Mouse (Mus musculus): ENCODE results near the gene Ube2cbp.
A peak's percentile ranks its signal among the peaks of the same experiment; 100 is the strongest.

DNA sequence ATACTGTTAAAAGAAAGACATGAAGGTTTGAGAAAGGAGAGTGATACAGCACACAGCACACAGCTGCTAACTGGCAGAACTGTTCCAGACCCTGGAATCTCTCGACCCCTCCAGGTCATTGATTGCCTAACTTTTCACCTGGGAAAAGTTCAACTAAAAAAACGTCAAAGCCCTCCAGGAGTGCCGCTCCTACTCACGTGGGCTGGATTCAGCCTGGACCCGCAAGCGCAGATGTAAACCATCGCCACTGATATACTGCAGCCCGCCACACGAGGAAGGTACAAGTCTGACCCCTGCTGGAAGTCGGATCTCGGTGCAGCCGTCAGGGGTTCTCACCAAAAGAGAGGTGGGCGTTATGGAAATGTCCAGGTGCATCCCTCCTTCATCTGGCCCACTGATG lies 13.1 kb downstream of the Ube2cbp start:
- TF ChIP-seq POLR2A (IDR thresholded peaks at IDR 0.05; ENCODE audit: low read depth, low read length) = no peak
- TF ChIP-seq CTCF (conservative IDR thresholded peaks at IDR 0.05 in 1 of 2, IDR thresholded peaks at IDR 0.05 in 1 of 2; ENCODE audit: low read depth in 2 of 2, low read length in 2 of 2) = peak; percentile 43 to 83
- TF ChIP-seq TBP (conservative IDR thresholded peaks at IDR 0.05; ENCODE audit: low read depth, low read length) = no peak
- TF ChIP-seq BHLHE40 (IDR thresholded peaks at IDR 0.05; ENCODE audit: low read depth, low read length) = peak; percentile 22; the same call in 1 of the 2 replicates
- no peak for TF ChIP-seq NELFE (IDR thresholded peaks at IDR 0.05; ENCODE audit: low read depth, low read length)

Data from CH12.LX (cell line).